Comparison of ENCODE assay signal across 8 mouse cellular contexts in the genomic region with DNA sequence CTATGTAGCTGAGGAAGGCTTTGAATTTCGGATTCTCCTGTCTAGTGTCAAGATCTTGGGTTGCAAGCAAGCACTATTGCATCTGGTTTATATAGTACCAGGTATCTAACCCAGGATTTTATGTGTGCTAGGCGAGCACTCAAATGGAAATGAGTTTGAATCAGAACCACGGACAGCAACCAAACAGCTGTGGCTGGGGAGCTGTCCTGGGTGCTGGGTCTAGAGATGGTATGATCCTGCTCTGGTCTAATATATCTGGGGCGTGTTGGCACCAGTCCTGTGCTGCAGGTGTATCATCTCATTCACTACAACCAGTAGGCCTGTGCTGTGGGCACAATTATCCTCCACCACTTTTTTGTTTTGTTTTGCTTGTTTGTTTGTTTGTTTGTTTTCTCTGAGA.
DNase-seq lines count a peak whose midpoint lies in the region; ATAC-seq lines count a peak whose summit lies in the region.
"Had no signal": no experiment of that assay in that cellular context is flagged by ENCODE, and none has a peak within 500 bp of the region (broad histone marks: within the 10 kb centered on the region; RNA-seq: fewer than 3 reads in every experiment).

No protein-coding gene starts in this region.

- no peak overlapping the region for H3K4me2 ChIP-seq in midbrain, embryonic 14.5 days (ENCODE audit: low read length)
- no peak overlapping the region for H3K4me2 ChIP-seq in midbrain, embryonic 16.5 days (ENCODE audit: low read length)

- no peaks in the 10 kb centered on the region for H3K9me3 ChIP-seq in midbrain, embryonic 14.5 days (ENCODE audit: control insufficient read depth, low read length)
- H3K9me3 ChIP-seq in midbrain, embryonic 16.5 days (replicated peaks; ENCODE audit: control insufficient read depth, low read length, poor library complexity, severe bottlenecking) = no peaks in the 10 kb centered on the region

- H3K4me1 ChIP-seq in midbrain, embryonic 14.5 days (ENCODE audit: control insufficient read depth, insufficient read depth, low read length) = no peaks in the 10 kb centered on the region
- H3K4me1 ChIP-seq in midbrain, embryonic 16.5 days (ENCODE audit: control insufficient read depth, insufficient read depth, low read length) = no peaks in the 10 kb centered on the region

- 0 out of 2 replicates have a peak, but pooled peaks cover 4% of the 10 kb centered on the region for H3K27me3 ChIP-seq in midbrain, embryonic 14.5 days (ENCODE audit: control insufficient read depth, insufficient read depth, low read length)
- no peaks in the 10 kb centered on the region for H3K27me3 ChIP-seq in midbrain, embryonic 16.5 days (ENCODE audit: control insufficient read depth, insufficient read depth, low read depth, low read length)

- H3K27ac ChIP-seq in midbrain, embryonic 14.5 days (replicated peaks; ENCODE audit: low read depth, low read length) = no peak overlapping the region
- no peak overlapping the region for H3K27ac ChIP-seq in midbrain, embryonic 16.5 days (ENCODE audit: low read length)

- no peak overlapping the region for H3K4me3 ChIP-seq in midbrain, embryonic 14.5 days (replicated peaks; ENCODE audit: low read depth, low read length)
- no peak overlapping the region for H3K4me3 ChIP-seq in midbrain, embryonic 16.5 days (ENCODE audit: low read depth, low read length)
- H3K4me3 ChIP-seq: erythroblast, embryonic 14.5 days had no signal

- H3K36me3 ChIP-seq in midbrain, embryonic 14.5 days (ENCODE audit: control insufficient read depth, insufficient read depth, low read length) = no peaks in the 10 kb centered on the region
- no peaks in the 10 kb centered on the region for H3K36me3 ChIP-seq in midbrain, embryonic 16.5 days (ENCODE audit: control insufficient read depth, insufficient read depth, low read length)

- DNase-seq in midbrain, embryonic 14.5 days = peak; percentile 30
- DNase-seq in adrenal gland, postnatal 25 days = peak; percentile 58
- DNase-seq in kidney, adult 9 months = peak; percentile 44
- DNase-seq in mesoderm, embryonic 11.5 days (ENCODE audit: low read depth, low spot score) = peak; percentile 71
- DNase-seq in cerebellum, adult 11 months = no peak
- DNase-seq in cerebellum, adult 8-10 months = no peak

- 22% methylated on average over 4 of the region's 4 CpGs for WGBS in midbrain, embryonic 14.5 days
- 23% methylated on average over 4 of the region's 4 CpGs for WGBS in midbrain, embryonic 16.5 days

- H3K9ac ChIP-seq in midbrain, embryonic 14.5 days (replicated peaks; ENCODE audit: low read length) = no peak overlapping the region
- no peak overlapping the region for H3K9ac ChIP-seq in midbrain, embryonic 16.5 days (ENCODE audit: low read depth, low read length)

- no peak for ATAC-seq in midbrain, embryonic 14.5 days (ENCODE audit: low FRiP score, low TSS enrichment)
- ATAC-seq in midbrain, embryonic 16.5 days = no peak

Comparison
In these comparisons a context has a peak if more than half of its experiments do, and no peak if none do; other contexts are left out.
1. DNase-seq: peak in midbrain, embryonic 14.5 days (single experiment), adrenal gland, postnatal 25 days (single experiment), kidney, adult 9 months (single experiment) and mesoderm, embryonic 11.5 days (single experiment); none in cerebellum, adult 11 months (single experiment) and cerebellum, adult 8-10 months (single experiment).